Comparison of ENCODE assay signal across 22 mouse cellular contexts in the genomic region with DNA sequence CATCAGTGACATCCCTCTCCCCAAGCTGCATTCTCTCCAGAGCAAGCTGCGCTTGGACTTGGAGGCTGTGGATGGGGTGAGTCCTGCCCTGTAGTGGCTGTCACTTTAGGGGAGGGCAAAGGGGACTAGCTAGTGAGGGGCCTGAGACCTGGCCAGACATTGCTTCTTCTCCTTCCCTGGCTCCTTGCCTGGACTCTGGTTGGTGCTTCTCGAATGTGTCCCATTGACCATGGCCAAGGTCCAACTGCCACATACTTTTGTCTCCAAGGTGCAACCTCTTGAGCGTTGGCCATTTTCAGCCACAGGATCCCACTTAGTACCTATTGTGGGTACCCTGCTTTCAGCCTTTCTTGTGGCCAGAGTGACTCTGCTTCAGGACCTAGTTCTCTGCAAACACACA. TPM values are rescaled to one million over a fixed set of nuclear protein-coding genes. Genes with fewer than 3 reads are reported as not detected.
DNase-seq lines count a peak whose midpoint lies in the region; ATAC-seq and TF ChIP-seq lines count a peak whose summit lies in the region.
"Had no signal": no experiment of that assay in that cellular context is flagged by ENCODE, and none has a peak within 500 bp of the region (broad histone marks: within the 10 kb centered on the region; RNA-seq: fewer than 3 reads in every experiment).

No protein-coding gene starts in this region.

- no peak for TF ChIP-seq EP300 in lung, postnatal 0 days (IDR thresholded peaks at IDR 0.05)

- H3K27ac ChIP-seq in kidney, embryonic 16.5 days (ENCODE audit: low read length) = no peak overlapping the region
- no peak overlapping the region for H3K27ac ChIP-seq in lung, postnatal 0 days (ENCODE audit: low read length)
- H3K27ac ChIP-seq: forebrain, embryonic 13.5 days; limb, embryonic 13.5 days; liver, embryonic 13.5 days; midbrain, embryonic 10.5 days; midbrain, embryonic 15.5 days; neural tube, embryonic 15.5 days; stomach, postnatal 0 days had no signal

- no peak for TF ChIP-seq CTCF in lung, postnatal 0 days (IDR thresholded peaks at IDR 0.05)

- WGBS in kidney, embryonic 16.5 days = 91% methylated on average over 3 of the region's 3 CpGs
- 63% methylated on average over 3 of the region's 3 CpGs for WGBS in lung, postnatal 0 days

- H3K4me2 ChIP-seq in kidney, embryonic 16.5 days (replicated peaks; ENCODE audit: low read depth, low read length) = no peak overlapping the region
- no peak overlapping the region for H3K4me2 ChIP-seq in lung, postnatal 0 days (replicated peaks; ENCODE audit: low read depth, low read length)
- H3K4me2 ChIP-seq: forebrain, embryonic 13.5 days; limb, embryonic 13.5 days; liver, embryonic 13.5 days; lung, embryonic 14.5 days; midbrain, embryonic 15.5 days; neural tube, embryonic 15.5 days had no signal

- H3K9me3 ChIP-seq in kidney, embryonic 16.5 days (ENCODE audit: low read length) = no peaks in the 10 kb centered on the region
- H3K9me3 ChIP-seq in lung, postnatal 0 days (ENCODE audit: low read length) = no peaks in the 10 kb centered on the region
- H3K9me3 ChIP-seq: forebrain, embryonic 13.5 days; limb, embryonic 13.5 days; liver, embryonic 13.5 days; midbrain, embryonic 10.5 days; midbrain, embryonic 15.5 days; neural tube, embryonic 15.5 days had no signal

- DNase-seq in kidney, adult 11 months = peak; percentile 73
- DNase-seq in lung, postnatal 0 days (ENCODE audit: low spot score) = no peak
- DNase-seq in lung, postnatal 10 days = no peak
- peak; percentile 79 for DNase-seq in kidney, adult 9 months
- peak; percentile 66 for DNase-seq in kidney, postnatal 14 days
- DNase-seq in ovary, postnatal 14 days (ENCODE audit: low spot score) = no peak
- DNase-seq: adrenal gland, postnatal 25 days; B cell, adult 2 months; cerebellum, adult 8-10 months; gastrocnemius, postnatal 14 days; liver, embryonic 13.5 days; lung, embryonic 14.5 days; thymus, adult 2 months; thymus, postnatal 4 days had no signal

- H3K4me3 ChIP-seq in kidney, embryonic 16.5 days (ENCODE audit: low read length) = no peak overlapping the region
- H3K4me3 ChIP-seq in lung, postnatal 0 days (ENCODE audit: low read depth, low read length) = no peak overlapping the region
- H3K4me3 ChIP-seq: forebrain, embryonic 13.5 days; limb, embryonic 13.5 days; liver, embryonic 13.5 days; midbrain, embryonic 10.5 days; midbrain, embryonic 15.5 days; neural tube, embryonic 15.5 days had no signal

- H3K9ac ChIP-seq in kidney, embryonic 16.5 days (replicated peaks; ENCODE audit: low read length) = no peak overlapping the region
- no peak overlapping the region for H3K9ac ChIP-seq in lung, postnatal 0 days (replicated peaks; ENCODE audit: low read depth)
- H3K9ac ChIP-seq: forebrain, embryonic 13.5 days; limb, embryonic 13.5 days; liver, embryonic 13.5 days; lung, embryonic 14.5 days; midbrain, embryonic 15.5 days; neural tube, embryonic 15.5 days had no signal

- ATAC-seq in kidney, embryonic 16.5 days (ENCODE audit: low FRiP score, low TSS enrichment) = no peak
- ATAC-seq in lung, postnatal 0 days = 0 out of 2 replicates have a peak, but pooled peaks have one; percentile 28
- no peak for ATAC-seq in frontal cortex, adult (ENCODE audit: low TSS enrichment)

- H3K4me1 ChIP-seq in kidney, embryonic 16.5 days (ENCODE audit: insufficient read depth, low read length) = no peaks in the 10 kb centered on the region
- no peaks in the 10 kb centered on the region for H3K4me1 ChIP-seq in lung, postnatal 0 days (ENCODE audit: insufficient read depth, low read depth, low read length)
- H3K4me1 ChIP-seq: forebrain, embryonic 13.5 days; limb, embryonic 13.5 days; midbrain, embryonic 10.5 days; midbrain, embryonic 15.5 days; neural tube, embryonic 15.5 days had no signal

- H3K27me3 ChIP-seq in kidney, embryonic 16.5 days (ENCODE audit: insufficient read depth, low read length) = no peaks in the 10 kb centered on the region
- H3K27me3 ChIP-seq in lung, postnatal 0 days (replicated peaks; ENCODE audit: insufficient read depth, low read length) = no peaks in the 10 kb centered on the region
- H3K27me3 ChIP-seq: forebrain, embryonic 13.5 days; limb, embryonic 13.5 days; liver, embryonic 13.5 days; midbrain, embryonic 15.5 days; neural tube, embryonic 15.5 days had no signal

- peaks cover 37% of the 10 kb centered on the region for H3K36me3 ChIP-seq in kidney, embryonic 16.5 days (ENCODE audit: insufficient read depth, low read length)
- H3K36me3 ChIP-seq in lung, postnatal 0 days (ENCODE audit: insufficient read depth, low read length) = peaks cover 19% of the 10 kb centered on the region

RNA-seq across cellular contexts. Expression of a gene that starts 9.2 kb away (rescaled TPM):
- polyA plus RNA-seq in kidney, embryonic 16.5 days (2015; fragmentation: Nextera tagmentation; extraction: Ambion mirVana) = 51.2 and 56.6 TPM in 2 replicates
- 68.3 and 74.5 TPM in 2 replicates for polyA plus RNA-seq in lung, postnatal 0 days (2015; fragmentation: Nextera tagmentation; extraction: Ambion mirVana)

RNA-seq across cellular contexts. Expression of a gene that starts 9.3 kb away (rescaled TPM):
- polyA plus RNA-seq in kidney, embryonic 16.5 days (2015; fragmentation: Nextera tagmentation; extraction: Ambion mirVana) = 49.7 and 51.6 TPM in 2 replicates
- 33.0 and 37.2 TPM in 2 replicates for polyA plus RNA-seq in lung, postnatal 0 days (2015; fragmentation: Nextera tagmentation; extraction: Ambion mirVana)

RNA-seq across cellular contexts. Expression of a gene that starts 25.5 kb away (rescaled TPM):
- 2.0 and 2.3 TPM in 2 replicates for polyA plus RNA-seq in kidney, embryonic 16.5 days (2015; fragmentation: Nextera tagmentation; extraction: Ambion mirVana)
- 2.6 and 2.8 TPM in 2 replicates for polyA plus RNA-seq in lung, postnatal 0 days (2015; fragmentation: Nextera tagmentation; extraction: Ambion mirVana)

RNA-seq across cellular contexts. Expression of a gene that starts 42.5 kb away (rescaled TPM):
- polyA plus RNA-seq in kidney, embryonic 16.5 days (2015; fragmentation: Nextera tagmentation; extraction: Ambion mirVana) = 10.4 and 10.9 TPM in 2 replicates
- polyA plus RNA-seq in lung, postnatal 0 days (2015; fragmentation: Nextera tagmentation; extraction: Ambion mirVana) = 7.0 and 7.8 TPM in 2 replicates

RNA-seq across cellular contexts. Expression of a gene that starts 43.7 kb away (rescaled TPM):
- 611 and 640 TPM in 2 replicates for polyA plus RNA-seq in kidney, embryonic 16.5 days (2015; fragmentation: Nextera tagmentation; extraction: Ambion mirVana)
- 456 and 477 TPM in 2 replicates for polyA plus RNA-seq in lung, postnatal 0 days (2015; fragmentation: Nextera tagmentation; extraction: Ambion mirVana)

Comparison
In these comparisons a context has a peak if more than half of its experiments do, and no peak if none do; other contexts are left out.
1. DNase-seq: peak in kidney, adult 11 months (single experiment), kidney, adult 9 months (single experiment) and kidney, postnatal 14 days (single experiment); none in lung, postnatal 0 days (single experiment), lung, postnatal 10 days (single experiment) and ovary, postnatal 14 days (single experiment).